Mouse (Mus musculus) ES-Bruce4 (cell line): ENCODE measurements around the gene Pcyt2. TPM values are rescaled to one million over a fixed set of nuclear protein-coding genes. Genes with fewer than 3 reads are reported as not detected.

Experiments used
- H3K27ac ChIP-seq: 2 replicates; pipeline ENCODE4 v1.5.1; 2012; ENCODE audit warnings: low read length, inconsistent platforms; ENCODE audit not compliant: insufficient read depth
- H3K27me3 ChIP-seq: 2 replicates; pipeline ENCODE4 v1.6.1; 2012; ENCODE audit warnings: mild to moderate bottlenecking, low read length, inconsistent platforms; ENCODE audit not compliant: control insufficient read depth, poor library complexity, insufficient read depth, severe bottlenecking
- H3K36me3 ChIP-seq: 2 replicates; pipeline ENCODE4 v1.6.1; 2012; ENCODE audit warnings: inconsistent platforms, mild to moderate bottlenecking, low read length, moderate library complexity; ENCODE audit not compliant: control insufficient read depth, poor library complexity, insufficient read depth, severe bottlenecking
- H3K4me1 ChIP-seq: one replicate; pipeline ENCODE4 v1.8.1; 2011; ENCODE audit warnings: low read length; ENCODE audit not compliant: control insufficient read depth, insufficient read depth
- H3K4me3 ChIP-seq: 2 replicates; pipeline ENCODE4 v1.5.1; 2011; ENCODE audit warnings: low read depth, mild to moderate bottlenecking, low read length
- H3K9ac ChIP-seq: 2 replicates; pipeline ENCODE4 v1.6.1; 2012; ENCODE audit warnings: low read depth, mild to moderate bottlenecking, inconsistent platforms; ENCODE audit not compliant: poor library complexity, severe bottlenecking
- H3K9me3 ChIP-seq: replicated peaks from 2 replicates; pipeline ENCODE4 v1.6.1; 2012; ENCODE audit warnings: mild to moderate bottlenecking, low read length, inconsistent platforms; ENCODE audit not compliant: control insufficient read depth, poor library complexity, insufficient read depth, severe bottlenecking
- CTCF ChIP-seq: IDR thresholded peaks from one replicate; pipeline ENCODE4 v1.8.1; 2011; ENCODE audit warnings: low read depth, low read length
- EP300 ChIP-seq: IDR thresholded peaks from 2 replicates; pipeline ENCODE4 v1.6.1; 2011; ENCODE audit warnings: low read depth, low read length; ENCODE audit not compliant: insufficient read depth
- POLR2A ChIP-seq: IDR thresholded peaks from one replicate; pipeline ENCODE4 v1.8.1; 2011; ENCODE audit warnings: low read length; ENCODE audit not compliant: insufficient read depth
- polyA plus RNA-seq: library from polyadenylated mRNA; stranded (reverse); fragments of >200 nt; gene quantifications from 2 replicates; pipeline ENCODE4 v1.2.4, GENCODE M21; 2011; ENCODE audit warnings: low read depth; ENCODE audit not compliant: missing spikeins, insufficient read depth, insufficient read length

The Pcyt2 gene
- polyA plus RNA-seq, 1 experiment: 39.6 TPM

- Histone ChIP-seq H3K4me1 (peaks cover 2% of the 10 kb centered on the region), H3K27ac (no peak overlapping the region), H3K9ac (no peak overlapping the region), H3K4me3 (no peak overlapping the region), H3K9me3 (no peaks in the 10 kb centered on the region), H3K36me3 (peaks cover 18% of the 10 kb centered on the region), H3K27me3 (no peaks in the 10 kb centered on the region)
- TF ChIP-seq EP300 (no peak), CTCF (no peak), POLR2A (no peak)
These were observed 4.2 kb downstream of the Pcyt2 start for GRCm38 (mm10) chr11:120613481-120613972.

GRCm38 (mm10) chr11:120612763-120613162, 5.0 kb downstream of the Pcyt2 start:
- no peaks in the 10 kb centered on the region for H3K9me3 ChIP-seq
- no peak overlapping the region for H3K4me3 ChIP-seq
- peaks cover 2% of the 10 kb centered on the region for H3K4me1 ChIP-seq
- H3K27me3 ChIP-seq: no peaks in the 10 kb centered on the region
- no peak overlapping the region for H3K9ac ChIP-seq
- no peak overlapping the region for H3K27ac ChIP-seq
- TF ChIP-seq POLR2A: no peak
- TF ChIP-seq CTCF: peak; percentile 92
- H3K36me3 ChIP-seq: peaks cover 18% of the 10 kb centered on the region

GRCm38 (mm10) chr11:120610477-120611046, 7.2 kb downstream of the Pcyt2 start:
- no peaks in the 10 kb centered on the region for H3K27me3 ChIP-seq
- TF ChIP-seq POLR2A (no peak), EP300 (no peak), CTCF (no peak)
- no peak overlapping the region for H3K27ac ChIP-seq
- H3K36me3 ChIP-seq: peaks cover 18% of the 10 kb centered on the region
- no peaks in the 10 kb centered on the region for H3K4me1 ChIP-seq
- H3K4me3 ChIP-seq: no peak overlapping the region
- H3K9me3 ChIP-seq: no peaks in the 10 kb centered on the region
- no peak overlapping the region for H3K9ac ChIP-seq

GRCm38 (mm10) chr11:120609250-120609649, 8.5 kb downstream of the Pcyt2 start:
- no peaks in the 10 kb centered on the region for H3K27me3 ChIP-seq
- no peaks in the 10 kb centered on the region for H3K9me3 ChIP-seq
- H3K9ac ChIP-seq: no peak overlapping the region
- H3K4me3 ChIP-seq: no peak overlapping the region
- no peaks in the 10 kb centered on the region for H3K4me1 ChIP-seq
- H3K27ac ChIP-seq: no peak overlapping the region
- peaks cover 17% of the 10 kb centered on the region for H3K36me3 ChIP-seq
- no peak for TF ChIP-seq EP300
- no peak for TF ChIP-seq CTCF
- TF ChIP-seq POLR2A: no peak

- H3K36me3 ChIP-seq: peaks cover 22% of the 10 kb centered on the region
- peak within 1 kb of the TSS; percentile 61 for H3K9ac ChIP-seq
- H3K4me1 ChIP-seq: no peaks in the 10 kb centered on the region
- no peak within 1 kb of the TSS for H3K27ac ChIP-seq
- peak within 1 kb of the TSS; percentile 28 for H3K4me3 ChIP-seq
- no peaks in the 10 kb centered on the region for H3K9me3 ChIP-seq
- no peaks in the 10 kb centered on the region for H3K27me3 ChIP-seq
- no peak for TF ChIP-seq POLR2A
- TF ChIP-seq CTCF: no peak
- no peak for TF ChIP-seq EP300
These were observed 9.3 kb downstream of the Pcyt2 start, which contains the start of gene Npb for GRCm38 (mm10) chr11:120608241-120609034. Gene Npb (plus strand): TSS chr11:120608477.

GRCm38 (mm10) chr11:120606764-120607163, 11.0 kb downstream of the Pcyt2 start:
- H3K9ac ChIP-seq: no peak overlapping the region
- H3K4me3 ChIP-seq: no peak overlapping the region
- H3K27ac ChIP-seq: no peak overlapping the region
- H3K9me3 ChIP-seq: no peaks in the 10 kb centered on the region
- no peaks in the 10 kb centered on the region for H3K4me1 ChIP-seq
- no peak for TF ChIP-seq EP300
- no peak for TF ChIP-seq POLR2A
- TF ChIP-seq CTCF: no peak
- H3K36me3 ChIP-seq: peaks cover 23% of the 10 kb centered on the region
- no peaks in the 10 kb centered on the region for H3K27me3 ChIP-seq
